Mouse (Mus musculus) C2C12 (cell line): Measurements from ENCODE around the gene Magel2. TPM values are rescaled to one million over a fixed set of nuclear protein-coding genes. Genes with fewer than 3 reads are reported as not detected.

Experiments used
- H3K27me3 ChIP-seq: one replicate; pipeline ENCODE4 v1.6.1; 2011; ENCODE audit not compliant: control insufficient read depth, insufficient read depth, insufficient read length
- H3K36me3 ChIP-seq: one replicate; pipeline ENCODE4 v1.6.1; 2011; ENCODE audit not compliant: control insufficient read depth, insufficient read depth
- H3K4me3 ChIP-seq: one replicate; pipeline ENCODE4 v1.5.1; 2011; ENCODE audit warnings: mild to moderate bottlenecking, control low read depth; ENCODE audit not compliant: poor library complexity, insufficient read depth, severe bottlenecking
- H3K79me2 ChIP-seq: one replicate; pipeline ENCODE4 v1.6.1; 2011; ENCODE audit not compliant: control insufficient read depth, insufficient read depth
- H3K79me3 ChIP-seq: one replicate; pipeline ENCODE4 v1.6.1; 2011; ENCODE audit warnings: low read depth, control low read depth
- H3ac ChIP-seq: one replicate; pipeline ENCODE3; 2011; ENCODE audit warnings: low read depth; ENCODE audit not compliant: control insufficient read depth, insufficient read length
- CEBPB ChIP-seq: IDR thresholded peaks from one replicate; pipeline ENCODE4 v1.6.1; 2011; ENCODE audit warnings: low read depth, mild to moderate bottlenecking, control low read depth, moderate library complexity
- CTCF ChIP-seq: IDR thresholded peaks from one replicate; pipeline ENCODE4 v1.5.1; 2011; ENCODE audit not compliant: control insufficient read depth, insufficient read depth, insufficient read length
- FOSL1 ChIP-seq: IDR thresholded peaks from one replicate; pipeline ENCODE4 v1.8.0; 2011; ENCODE audit warnings: mild to moderate bottlenecking, low read length; ENCODE audit not compliant: poor library complexity, insufficient read depth, severe bottlenecking
- MAX ChIP-seq: IDR thresholded peaks from one replicate; pipeline ENCODE4 v1.6.1; 2011; ENCODE audit warnings: mild to moderate bottlenecking, control low read depth
- MYOD1 ChIP-seq: IDR thresholded peaks from one replicate; pipeline ENCODE4 v1.6.1; 2011; ENCODE audit warnings: low read depth; ENCODE audit not compliant: control insufficient read depth, insufficient read length
- MYOG ChIP-seq: IDR thresholded peaks from one replicate; pipeline ENCODE4 v1.6.1; 2011; ENCODE audit not compliant: control insufficient read depth, insufficient read length; ENCODE audit errors: extremely low read depth
- USF1 ChIP-seq: IDR thresholded peaks from one replicate; pipeline ENCODE4 v1.6.1; 2011; ENCODE audit warnings: low read depth, mild to moderate bottlenecking, control low read depth, moderate library complexity
- polyA plus RNA-seq: library from polyadenylated mRNA; unstranded; fragments of >200 nt; fragmentation: generic; extraction: Trizol; gene quantifications from one replicate; pipeline ENCODE4 v1.2.1, GENCODE M21; 2012; ENCODE audit warnings: missing spikeins

Magel2 gene
- polyA plus RNA-seq, 1 experiment = 0.01 TPM

- peaks cover 18% of the 10 kb centered on the region for H3K79me2 ChIP-seq
- H3ac ChIP-seq = no peak overlapping the region
- H3K79me3 ChIP-seq = peaks cover 6% of the 10 kb centered on the region
- H3K27me3 ChIP-seq = peaks cover 3% of the 10 kb centered on the region
- TF ChIP-seq CTCF (no peak), MYOD1 (no peak), USF1 (no peak), MAX (no peak), MYOG (no peak), FOSL1 (no peak), CEBPB (no peak)
- H3K36me3 ChIP-seq = no peaks in the 10 kb centered on the region
- H3K4me3 ChIP-seq = peak overlapping the region; percentile 63
Observed at GRCm38 (mm10) chr7:62419105-62419492, 42.3 kb downstream of the Magel2 start.

- TF ChIP-seq CTCF (no peak), MAX (peak; percentile 55)
- Histone ChIP-seq H3K4me3 (peak within 1 kb of the TSS; percentile 63), H3K79me2 (peaks cover 18% of the 10 kb centered on the region), H3K79me3 (peaks cover 6% of the 10 kb centered on the region), H3ac (peak within 1 kb of the TSS; percentile 58), H3K36me3 (no peaks in the 10 kb centered on the region), H3K27me3 (peaks cover 3% of the 10 kb centered on the region)
Observed at GRCm38 (mm10) chr7:62419493-62420360, 42.9 kb downstream of the Magel2 start, which contains the start of gene Mkrn3. Gene Mkrn3, minus strand, starts transcription at chr7:62420139.

- Histone ChIP-seq H3K79me3 (peaks cover 6% of the 10 kb centered on the region), H3K36me3 (no peaks in the 10 kb centered on the region), H3K79me2 (peaks cover 18% of the 10 kb centered on the region), H3K27me3 (peaks cover 3% of the 10 kb centered on the region), H3ac (no peak overlapping the region), H3K4me3 (no peak overlapping the region)
- TF ChIP-seq MYOD1 = no peak
Observed at GRCm38 (mm10) chr7:62420566-62420965, 43.8 kb downstream of the Magel2 start.

- no peak for TF ChIP-seq CEBPB
- TF ChIP-seq FOSL1 = no peak
- TF ChIP-seq CTCF = no peak
- no peak for TF ChIP-seq MYOD1
- TF ChIP-seq USF1 = no peak
- no peak for TF ChIP-seq MAX
- TF ChIP-seq MYOG = no peak
- Histone ChIP-seq H3K27me3 (peaks cover 3% of the 10 kb centered on the region), H3ac (no peak overlapping the region), H3K36me3 (no peaks in the 10 kb centered on the region), H3K79me2 (peaks cover 16% of the 10 kb centered on the region), H3K4me3 (no peak overlapping the region), H3K79me3 (peaks cover 4% of the 10 kb centered on the region)
Observed at GRCm38 (mm10) chr7:62423210-62423609, 46.4 kb downstream of the Magel2 start.

- Histone ChIP-seq H3K79me2 (no peaks in the 10 kb centered on the region), H3K79me3 (no peaks in the 10 kb centered on the region), H3ac (no peak overlapping the region), H3K4me3 (no peak overlapping the region), H3K27me3 (no peaks in the 10 kb centered on the region), H3K36me3 (no peaks in the 10 kb centered on the region)
- no peak for TF ChIP-seq MAX
- no peak for TF ChIP-seq USF1
- no peak for TF ChIP-seq FOSL1
- TF ChIP-seq CTCF = no peak
- TF ChIP-seq CEBPB = no peak
- no peak for TF ChIP-seq MYOG
- TF ChIP-seq MYOD1 = no peak
Observed at GRCm38 (mm10) chr7:62428337-62428736, 51.5 kb downstream of the Magel2 start.

Other genes with a start within 250 kb of the Magel2 start
- gene Ndn, start 30.4 kb upstream of the Magel2 start, polyA plus RNA-seq = 1.3 TPM
- 0.83 TPM for gene Mkrn3, start 43.1 kb downstream of the Magel2 start, polyA plus RNA-seq
- 8.0 TPM for gene Peg12, start 87.5 kb downstream of the Magel2 start, polyA plus RNA-seq